Mouse (Mus musculus) midbrain, embryonic 16.5 days (tissue): ENCODE results near the gene Hacd4. TPM values are rescaled to one million over a fixed set of nuclear protein-coding genes. Genes with fewer than 3 reads are reported as not detected.

ENCODE experiments used
- ATAC-seq: fragments of 200-750 bp; cut with Nextera tagmentation; 2 replicates; pipeline ENCODE4 v1.8.0; 2017; ENCODE audit warnings: moderate TSS enrichment
- H3K27ac ChIP-seq: fragments of 300-500 bp; sonication (generic); 2 replicates; pipeline ENCODE4 v1.5.1; 2014; ENCODE audit warnings: mild to moderate bottlenecking, low read length, mixed read lengths
- H3K27me3 ChIP-seq: fragments of 300-500 bp; sonication (generic); 2 replicates; pipeline ENCODE4 v1.6.1; 2014; ENCODE audit warnings: low read depth, low read length, mixed read lengths; ENCODE audit not compliant: control insufficient read depth, insufficient read depth
- H3K36me3 ChIP-seq: fragments of 300-500 bp; sonication (generic); 2 replicates; pipeline ENCODE4 v1.6.1; 2014; ENCODE audit warnings: mild to moderate bottlenecking, low read length, moderate library complexity, mixed read lengths; ENCODE audit not compliant: control insufficient read depth, insufficient read depth
- H3K4me1 ChIP-seq: fragments of 300-500 bp; sonication (generic); 2 replicates; pipeline ENCODE4 v1.6.1; 2014; ENCODE audit warnings: mild to moderate bottlenecking, low read length, mixed read lengths; ENCODE audit not compliant: control insufficient read depth, insufficient read depth
- H3K4me2 ChIP-seq: fragments of 300-500 bp; sonication (generic); 2 replicates; pipeline ENCODE4 v1.6.1; 2014; ENCODE audit warnings: mild to moderate bottlenecking, low read length, mixed read lengths
- H3K4me3 ChIP-seq: fragments of 300-500 bp; sonication (generic); 2 replicates; pipeline ENCODE4 v1.5.1; 2014; ENCODE audit warnings: low read depth, mild to moderate bottlenecking, low read length, moderate library complexity, mixed read lengths
- H3K9ac ChIP-seq: fragments of 300-500 bp; sonication (generic); 2 replicates; pipeline ENCODE4 v1.6.1; 2014; ENCODE audit warnings: low read depth, low read length, mixed read lengths
- H3K9me3 ChIP-seq: fragments of 300-500 bp; sonication (generic); replicated peaks from 2 replicates; pipeline ENCODE4 v1.6.1; 2014; ENCODE audit warnings: mild to moderate bottlenecking, low read length, mixed read lengths; ENCODE audit not compliant: control insufficient read depth, poor library complexity, severe bottlenecking
- WGBS: fragments of 180-500 bp; shearing (Covaris S2); extraction: QIAGEN DNeasy Blood & Tissue Kit; methylation state at CpG from one replicate; pipeline ENCODE4 v1.1.7; 2014; 5-methylcytosine and 5-hydroxymethylcytosine counted together
- polyA plus RNA-seq: library from polyadenylated mRNA; unstranded; fragments of >200 nt; fragmentation: Nextera tagmentation; extraction: Ambion mirVana; gene quantifications from 2 replicates; pipeline ENCODE4 v1.2.1, GENCODE M21; 2015

The Hacd4 gene
- polyA plus RNA-seq, 1 experiment from 2014 or later = 3.8 TPM

- WGBS = 24% methylated on average over 4 of the region's 4 CpGs
- Histone ChIP-seq H3K9ac (peak overlapping the region; percentile 62; the same call in 1 of the 2 replicates), H3K36me3 (no peaks in the 10 kb centered on the region), H3K4me1 (no peaks in the 10 kb centered on the region; the same call in 1 of the 2 replicates), H3K9me3 (no peaks in the 10 kb centered on the region), H3K27me3 (no peaks in the 10 kb centered on the region; the same call in 1 of the 2 replicates), H3K27ac (no peak overlapping the region), H3K4me3 (peak overlapping the region; percentile 38), H3K4me2 (peak overlapping the region; percentile 75)
- no peak; the same call in 1 of the 2 replicates for ATAC-seq
Observed at GRCm38 (mm10) chr4:88438990-88439329, 232 bp upstream of the Hacd4 start.

GRCm38 (mm10) chr4:88437917-88438316, 811 bp downstream of the Hacd4 start:
- Histone ChIP-seq H3K4me2 (no peak overlapping the region), H3K9ac (no peak overlapping the region)
- 45% methylated on average over 2 of the region's 2 CpGs for WGBS

GRCm38 (mm10) chr4:88437166-88437565, 1.6 kb downstream of the Hacd4 start:
- Histone ChIP-seq H3K4me3 (no peak overlapping the region), H3K9me3 (no peaks in the 10 kb centered on the region), H3K27me3 (no peaks in the 10 kb centered on the region; the same call in 1 of the 2 replicates), H3K4me1 (no peaks in the 10 kb centered on the region; the same call in 1 of the 2 replicates), H3K9ac (no peak overlapping the region), H3K27ac (no peak overlapping the region), H3K36me3 (no peaks in the 10 kb centered on the region), H3K4me2 (no peak overlapping the region)
- 86% methylated on average over 3 of the region's 3 CpGs for WGBS
- ATAC-seq = no peak

More at GRCm38 (mm10) chr4:88437917-88438316, 811 bp downstream of the Hacd4 start:
- H3K27me3 ChIP-seq = no peaks in the 10 kb centered on the region; the same call in 1 of the 2 replicates
- no peaks in the 10 kb centered on the region for H3K9me3 ChIP-seq
- H3K36me3 ChIP-seq = no peaks in the 10 kb centered on the region
- ATAC-seq = no peak
- H3K4me1 ChIP-seq = no peaks in the 10 kb centered on the region; the same call in 1 of the 2 replicates
- H3K4me3 ChIP-seq = no peak overlapping the region
- H3K27ac ChIP-seq = no peak overlapping the region

- H3K27me3 ChIP-seq = no peaks in the 10 kb centered on the region; the same call in 1 of the 2 replicates
- H3K36me3 ChIP-seq = no peaks in the 10 kb centered on the region
- no peak overlapping the region for H3K4me3 ChIP-seq
- H3K4me1 ChIP-seq = no peaks in the 10 kb centered on the region; the same call in 1 of the 2 replicates
- no peaks in the 10 kb centered on the region for H3K9me3 ChIP-seq
- H3K9ac ChIP-seq = no peak overlapping the region
- WGBS = 95% methylated on average over 6 of the region's 6 CpGs
- no peak overlapping the region for H3K27ac ChIP-seq
- ATAC-seq = no peak
- no peak overlapping the region for H3K4me2 ChIP-seq
Observed at GRCm38 (mm10) chr4:88436593-88437165, 2.0 kb downstream of the Hacd4 start.

GRCm38 (mm10) chr4:88432412-88433024, 6.2 kb downstream of the Hacd4 start:
- no peaks in the 10 kb centered on the region for H3K27me3 ChIP-seq
- no peak overlapping the region for H3K9ac ChIP-seq
- no peaks in the 10 kb centered on the region for H3K36me3 ChIP-seq
- ATAC-seq = no peak
- H3K4me2 ChIP-seq = no peak overlapping the region
- H3K27ac ChIP-seq = no peak overlapping the region
- 86% methylated on average over 8 of the region's 8 CpGs for WGBS
- H3K4me1 ChIP-seq = no peaks in the 10 kb centered on the region
- no peaks in the 10 kb centered on the region for H3K9me3 ChIP-seq
- no peak overlapping the region for H3K4me3 ChIP-seq

- Histone ChIP-seq H3K4me2 (no peak overlapping the region), H3K27ac (no peak overlapping the region), H3K27me3 (no peaks in the 10 kb centered on the region), H3K9ac (no peak overlapping the region), H3K9me3 (no peaks in the 10 kb centered on the region), H3K4me3 (no peak overlapping the region), H3K4me1 (no peaks in the 10 kb centered on the region), H3K36me3 (no peaks in the 10 kb centered on the region)
- no peak for ATAC-seq
- WGBS = 86% methylated on average over 2 of the region's 2 CpGs
Observed at GRCm38 (mm10) chr4:88427630-88428239, 11.0 kb downstream of the Hacd4 start.

GRCm38 (mm10) chr4:88424563-88424962, 14.2 kb downstream of the Hacd4 start:
- no peaks in the 10 kb centered on the region for H3K4me1 ChIP-seq
- ATAC-seq = no peak

GRCm38 (mm10) chr4:88419378-88419777, 19.4 kb downstream of the Hacd4 start:
- ATAC-seq = no peak
- H3K36me3 ChIP-seq = no peaks in the 10 kb centered on the region
- H3K9me3 ChIP-seq = no peaks in the 10 kb centered on the region
- no peak overlapping the region for H3K27ac ChIP-seq
- H3K4me3 ChIP-seq = no peak overlapping the region
- no peak overlapping the region for H3K9ac ChIP-seq
- H3K27me3 ChIP-seq = no peaks in the 10 kb centered on the region
- no peak overlapping the region for H3K4me2 ChIP-seq
- no peaks in the 10 kb centered on the region for H3K4me1 ChIP-seq
- WGBS = 98% methylated on average over 5 of the region's 5 CpGs

More at GRCm38 (mm10) chr4:88424563-88424962, 14.2 kb downstream of the Hacd4 start:
- no peaks in the 10 kb centered on the region for H3K36me3 ChIP-seq
- H3K9me3 ChIP-seq = no peaks in the 10 kb centered on the region
- H3K27me3 ChIP-seq = no peaks in the 10 kb centered on the region
- H3K4me3 ChIP-seq = no peak overlapping the region
- H3K4me2 ChIP-seq = no peak overlapping the region
- no peak overlapping the region for H3K27ac ChIP-seq
- no peak overlapping the region for H3K9ac ChIP-seq

- no peak for ATAC-seq
- Histone ChIP-seq H3K4me3 (no peak overlapping the region), H3K27ac (no peak overlapping the region), H3K9me3 (no peaks in the 10 kb centered on the region), H3K4me1 (no peaks in the 10 kb centered on the region), H3K9ac (no peak overlapping the region), H3K36me3 (no peaks in the 10 kb centered on the region; the same call in 1 of the 2 replicates), H3K27me3 (no peaks in the 10 kb centered on the region), H3K4me2 (no peak overlapping the region)
- WGBS = 38% methylated on average over 2 of the region's 2 CpGs
Observed at GRCm38 (mm10) chr4:88415017-88415416, 23.7 kb downstream of the Hacd4 start.
